Mouse (Mus musculus) spleen, postnatal 14 days (tissue): Measurements from ENCODE around the gene Hoxa2.

ENCODE experiments used
- DNase-seq, 2 experiments: peaks; one replicate each; pipeline ENCODE4 v3.0.0; 2021 to 2022; ENCODE audit warnings: low spot score in 2 of 2

Gene Hoxa2

GRCm38 (mm10) chr6:52150401-52150966 lies 14.1 kb downstream of the Hoxa2 start:
- no peak for DNase-seq

GRCm38 (mm10) chr6:52139115-52139514 lies 25.5 kb downstream of the Hoxa2 start:
- no peak for DNase-seq

GRCm38 (mm10) chr6:52138576-52138975 lies 26.1 kb downstream of the Hoxa2 start:
- DNase-seq: no peak

- no peak for DNase-seq
These were observed 26.6 kb downstream of the Hoxa2 start for GRCm38 (mm10) chr6:52137841-52138535.

GRCm38 (mm10) chr6:52123673-52124072 lies 41.0 kb downstream of the Hoxa2 start:
- no peak for DNase-seq

- no peak for DNase-seq
These were observed 43.5 kb downstream of the Hoxa2 start for GRCm38 (mm10) chr6:52121173-52121572.

GRCm38 (mm10) chr6:52118903-52119635 lies 45.6 kb downstream of the Hoxa2 start:
- no peak for DNase-seq

- DNase-seq: no peak
These were observed 48.7 kb downstream of the Hoxa2 start for GRCm38 (mm10) chr6:52115899-52116298.
